Mouse (Mus musculus): ENCODE measurements around the gene Lama5.
A peak's percentile ranks its signal among the peaks of the same experiment; 100 is the strongest.
"Not testable (repeated sequence)": the region's sequence is repeated elsewhere in the genome, so short reads cannot be mapped to it uniquely, and the experiment has no call there.

Gene Lama5

GRCm38 (mm10) chr2:180197323-180198037 is 28.2 kb downstream of the Lama5 start:
- no peak for DNase-seq (ENCODE audit: low spot score in 2 of 2)

- DNase-seq (ENCODE audit: low spot score in 2 of 2), result no peak
These were observed 28.9 kb downstream of the Lama5 start for GRCm38 (mm10) chr2:180196610-180197322.

- DNase-seq (ENCODE audit: low spot score in 2 of 2), result no peak
These were observed 38.3 kb downstream of the Lama5 start for GRCm38 (mm10) chr2:180187362-180187761.

GRCm38 (mm10) chr2:180185686-180186085 is 40.0 kb downstream of the Lama5 start:
- no peak for DNase-seq (ENCODE audit: low spot score in 2 of 2)

GRCm38 (mm10) chr2:180184752-180185109 is 40.9 kb downstream of the Lama5 start:
- no peak for DNase-seq (ENCODE audit: low spot score in 2 of 2)

GRCm38 (mm10) chr2:180184011-180184751 is 41.5 kb downstream of the Lama5 start:
- DNase-seq (ENCODE audit: low spot score in 2 of 2), result no peak

- no peak for DNase-seq (ENCODE audit: low spot score in 2 of 2)
These were observed 44.1 kb downstream of the Lama5 start for GRCm38 (mm10) chr2:180181542-180181941.

GRCm38 (mm10) chr2:180175725-180176124 is 49.9 kb downstream of the Lama5 start:
- DNase-seq (ENCODE audit: low spot score in 2 of 2), result no peak

GRCm38 (mm10) chr2:180174121-180174520 is 51.5 kb downstream of the Lama5 start:
- DNase-seq (ENCODE audit: low spot score in 2 of 2), result no peak

GRCm38 (mm10) chr2:180173711-180174110 is 51.9 kb downstream of the Lama5 start:
- not testable (repeated sequence) for DNase-seq (ENCODE audit: low spot score in 2 of 2)

GRCm38 (mm10) chr2:180173163-180173562 is 52.5 kb downstream of the Lama5 start:
- no peak for DNase-seq (ENCODE audit: low spot score in 2 of 2)

GRCm38 (mm10) chr2:180172152-180172551 is 53.5 kb downstream of the Lama5 start:
- no peak for DNase-seq (ENCODE audit: low spot score in 2 of 2)

- no peak for DNase-seq (ENCODE audit: low spot score in 2 of 2)
These were observed 54.1 kb downstream of the Lama5 start for GRCm38 (mm10) chr2:180171522-180172070.

GRCm38 (mm10) chr2:180170806-180171521 is 54.7 kb downstream of the Lama5 start, which contains the start of gene Adrm1:
TSS of gene Adrm1 (plus strand) at chr2:180171485.
- DNase-seq (ENCODE audit: low spot score in 2 of 2), result peak; percentile 97 to 98

- DNase-seq (ENCODE audit: low spot score in 2 of 2), result no peak
These were observed 55.4 kb downstream of the Lama5 start for GRCm38 (mm10) chr2:180170151-180170805.

- no peak for DNase-seq (ENCODE audit: low spot score in 2 of 2)
These were observed 58.8 kb downstream of the Lama5 start for GRCm38 (mm10) chr2:180166869-180167268.

GRCm38 (mm10) chr2:180165855-180166254 is 59.8 kb downstream of the Lama5 start:
- DNase-seq (ENCODE audit: low spot score in 2 of 2), result no peak

GRCm38 (mm10) chr2:180158627-180159026 is 67.0 kb downstream of the Lama5 start:
- DNase-seq (ENCODE audit: low spot score in 2 of 2), result no peak

- no peak for DNase-seq (ENCODE audit: low spot score in 2 of 2)
These were observed 70.9 kb downstream of the Lama5 start for GRCm38 (mm10) chr2:180154796-180155195.

- DNase-seq (ENCODE audit: low spot score in 2 of 2), result no peak
These were observed 77.1 kb downstream of the Lama5 start for GRCm38 (mm10) chr2:180148551-180148950.

- DNase-seq (ENCODE audit: low spot score in 2 of 2), result no peak
These were observed 78.3 kb downstream of the Lama5 start for GRCm38 (mm10) chr2:180147379-180147778.

Data from urinary bladder, postnatal 4 days (tissue).